Mouse (Mus musculus) urinary bladder, postnatal 10 days (tissue): ENCODE data around the gene Zfp747.

ENCODE experiments used
- DNase-seq: peaks from one replicate; pipeline ENCODE4 v3.0.0; 2022; ENCODE audit warnings: low spot score

Gene Zfp747

DNA sequence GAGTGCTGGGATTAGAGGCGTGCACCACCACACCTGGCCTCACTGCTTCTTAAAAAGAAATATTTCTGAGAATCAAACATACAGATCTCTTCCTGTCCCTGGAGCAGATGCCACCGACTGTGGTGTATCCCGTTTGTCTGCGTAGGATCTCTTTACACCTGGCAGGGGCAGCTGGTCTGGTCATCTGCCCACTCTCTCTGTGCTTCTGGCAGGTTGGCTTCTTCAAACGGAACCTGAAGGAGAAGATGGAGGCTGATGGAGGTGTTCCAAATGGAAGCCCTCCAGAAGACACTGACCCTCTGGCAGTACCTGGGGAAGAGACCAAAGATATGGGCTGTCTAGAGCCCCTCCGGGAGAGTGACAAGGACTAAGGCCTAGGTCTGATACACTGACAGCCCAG is 42.6 kb downstream of the Zfp747 start:
- DNase-seq, result no peak

DNA sequence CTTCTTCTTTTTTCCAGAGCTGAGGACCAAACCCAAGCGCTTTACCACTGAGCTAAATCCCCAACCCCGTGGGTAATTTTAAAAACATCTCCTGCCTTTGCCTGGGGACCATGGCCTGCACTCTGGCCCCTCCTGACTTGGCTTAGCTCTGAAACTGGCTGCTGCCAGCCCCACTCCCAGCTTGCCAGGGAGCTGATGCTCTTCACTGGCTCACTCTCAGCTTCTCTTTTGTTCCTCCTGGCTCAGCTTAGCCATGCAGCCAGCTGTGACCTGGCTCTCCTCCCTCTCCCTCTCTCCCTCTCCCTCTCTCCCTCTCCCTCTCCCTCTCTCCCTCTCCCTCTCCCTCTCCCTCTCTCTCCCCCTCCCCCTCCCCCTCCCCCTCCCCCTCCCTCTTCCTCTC is 49.2 kb downstream of the Zfp747 start:
- DNase-seq, result no peak

DNA sequence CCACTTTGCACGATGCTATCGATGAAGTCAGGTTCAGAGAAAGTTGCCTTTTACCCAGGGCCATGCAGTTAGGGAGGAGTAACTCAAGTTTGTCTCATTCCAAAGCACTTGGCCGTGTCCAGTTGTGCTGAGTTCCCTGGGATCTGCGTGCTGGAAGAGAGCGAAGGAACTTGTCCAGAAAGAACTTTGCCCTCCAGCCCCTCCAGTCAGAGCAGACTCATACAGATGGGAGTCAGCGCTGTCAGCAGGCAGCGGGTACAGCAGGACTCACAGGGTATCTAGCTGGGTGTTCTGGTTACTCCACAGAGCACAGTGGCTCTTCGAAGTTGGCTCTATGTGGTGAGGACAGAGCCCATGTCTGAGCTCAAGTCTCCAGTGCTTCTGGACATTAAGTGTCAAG is 50.3 kb downstream of the Zfp747 start:
- no peak for DNase-seq

DNA sequence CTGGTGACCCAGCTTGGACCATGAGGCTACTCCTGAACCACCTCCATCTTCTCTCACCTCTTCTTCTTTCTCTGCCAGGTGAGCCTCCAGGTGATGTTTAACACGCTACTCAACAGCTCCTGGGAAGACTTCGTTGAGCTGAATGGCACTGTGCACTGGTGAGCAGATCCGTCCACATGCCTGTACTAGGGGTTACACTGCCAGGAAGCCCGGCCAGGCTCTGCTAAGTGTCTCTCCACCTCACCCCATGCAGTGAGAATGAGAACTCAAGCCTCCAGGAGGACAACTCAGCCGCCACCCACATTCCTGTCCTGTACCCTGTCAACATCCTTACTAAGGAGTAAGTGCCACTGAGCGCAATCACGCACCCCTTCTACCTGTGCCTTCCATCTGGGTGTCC is 50.9 kb downstream of the Zfp747 start:
- no peak for DNase-seq
